Mouse (Mus musculus) hindbrain, postnatal 0 days (tissue): ENCODE measurements at regions not wholly inside any gene's neighbourhood (a gene's known extent, or its start where the extent isn't known, plus 50 kb on each side); places are given as distances from the start of the nearest gene placed in this dataset.

ENCODE experiments used
- ATAC-seq: fragments of 200-750 bp; cut with Nextera tagmentation; 2 replicates; pipeline ENCODE4 v1.8.0; 2017; ENCODE audit warnings: mild to moderate bottlenecking, moderate TSS enrichment, moderate library complexity
- DNase-seq: peaks from one replicate; pipeline ENCODE4 v3.0.0-alpha.2; 2015; ENCODE audit warnings: low spot score
- H3K27ac ChIP-seq: fragments of 300-500 bp; sonication (generic); 2 replicates; pipeline ENCODE4 v1.5.1; 2014; ENCODE audit warnings: mild to moderate bottlenecking
- H3K27me3 ChIP-seq: fragments of 300-500 bp; sonication (generic); 2 replicates; pipeline ENCODE4 v1.6.1; 2014; ENCODE audit warnings: low read length, mixed read lengths; ENCODE audit not compliant: insufficient read depth
- H3K36me3 ChIP-seq: fragments of 300-500 bp; sonication (generic); 2 replicates; pipeline ENCODE4 v1.6.1; 2014; ENCODE audit warnings: low read length, mixed read lengths; ENCODE audit not compliant: insufficient read depth
- H3K4me1 ChIP-seq: fragments of 300-500 bp; sonication (generic); 2 replicates; pipeline ENCODE4 v1.6.1; 2014; ENCODE audit warnings: antibody characterized with exemption, low read length, mixed read lengths; ENCODE audit not compliant: insufficient read depth
- H3K4me2 ChIP-seq: fragments of 300-500 bp; sonication (generic); 2 replicates; pipeline ENCODE4 v1.6.1; 2014; ENCODE audit warnings: low read depth, mild to moderate bottlenecking, low read length, moderate library complexity, mixed read lengths
- H3K4me3 ChIP-seq: fragments of 300-500 bp; sonication (generic); 2 replicates; pipeline ENCODE4 v1.5.1; 2014; ENCODE audit warnings: low read length
- H3K9ac ChIP-seq: fragments of 300-500 bp; sonication (generic); replicated peaks from 2 replicates; pipeline ENCODE4 v1.6.1; 2014; ENCODE audit warnings: mild to moderate bottlenecking, low read length, moderate library complexity, mixed read lengths
- H3K9me3 ChIP-seq: fragments of 300-500 bp; sonication (generic); 2 replicates; pipeline ENCODE4 v1.6.1; 2016; ENCODE audit warnings: low read length, mixed read lengths
- CTCF ChIP-seq: IDR thresholded peaks from 2 replicates; pipeline ENCODE4 v1.5.1; 2016; ENCODE audit warnings: antibody characterized with exemption, control low read depth, low read depth
- WGBS: fragments of 180-500 bp; shearing (Covaris S2); extraction: QIAGEN DNeasy Blood & Tissue Kit; methylation state at CpG from one replicate; pipeline ENCODE4 v1.1.7; 2014; 5-methylcytosine and 5-hydroxymethylcytosine counted together

DNA sequence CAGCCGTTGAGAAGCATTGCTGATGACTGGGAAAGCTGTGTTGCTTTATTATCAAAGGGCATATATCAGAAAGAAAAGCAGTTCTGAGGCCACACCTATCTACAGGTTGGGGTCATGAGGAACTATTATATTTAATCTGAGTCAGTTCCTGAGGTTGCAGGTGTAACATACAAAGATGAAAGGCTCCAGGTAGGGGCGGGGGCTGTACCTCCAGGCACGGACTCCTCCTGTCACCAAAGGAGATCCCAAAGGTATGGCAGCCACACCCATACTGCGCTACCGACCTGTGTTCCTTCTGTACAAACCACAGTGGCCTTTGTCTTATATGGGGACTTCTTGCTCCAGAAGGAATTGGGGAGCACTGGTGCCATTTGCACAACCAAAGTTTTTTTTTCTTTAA lies 149.4 kb upstream of the Klf3 start:
- 0 out of 2 replicates have a peak, but pooled peaks cover 2% of the 10 kb centered on the region for H3K4me1 ChIP-seq
- 95% methylated on average over 5 of the region's 5 CpGs for WGBS
- no peak overlapping the region for H3K27ac ChIP-seq
- DNase-seq: no peak
- H3K9ac ChIP-seq: no peak overlapping the region
- no peak for TF ChIP-seq CTCF
- H3K9me3 ChIP-seq: no peaks in the 10 kb centered on the region
- H3K4me2 ChIP-seq: no peak overlapping the region
- H3K27me3 ChIP-seq: no peaks in the 10 kb centered on the region
- no peak overlapping the region for H3K4me3 ChIP-seq
- ATAC-seq: no peak
- H3K36me3 ChIP-seq: no peaks in the 10 kb centered on the region

GRCm38 (mm10) chr5:64655286-64655685 lies 147.9 kb upstream of the Klf3 start:
- no peak overlapping the region for H3K27ac ChIP-seq
- no peaks in the 10 kb centered on the region for H3K36me3 ChIP-seq
- no peak for DNase-seq
- ATAC-seq: no peak
- H3K9me3 ChIP-seq: no peaks in the 10 kb centered on the region
- H3K9ac ChIP-seq: no peak overlapping the region
- no peak overlapping the region for H3K4me2 ChIP-seq
- no peak for TF ChIP-seq CTCF
- no peaks in the 10 kb centered on the region for H3K27me3 ChIP-seq
- H3K4me3 ChIP-seq: no peak overlapping the region
- no peaks in the 10 kb centered on the region for H3K4me1 ChIP-seq
- WGBS: 72% methylated on average over 5 of the region's 5 CpGs

GRCm38 (mm10) chr5:64661959-64662358 lies 141.2 kb upstream of the Klf3 start:
- WGBS: 36% methylated on average over 6 of the region's 6 CpGs
- no peaks in the 10 kb centered on the region for H3K27me3 ChIP-seq
- H3K27ac ChIP-seq: no peak overlapping the region
- H3K36me3 ChIP-seq: no peaks in the 10 kb centered on the region
- no peak overlapping the region for H3K4me3 ChIP-seq
- ATAC-seq (no peak), DNase-seq (no peak)
- H3K4me1 ChIP-seq: no peaks in the 10 kb centered on the region
- TF ChIP-seq CTCF: no peak
- H3K9ac ChIP-seq: no peak overlapping the region
- no peaks in the 10 kb centered on the region for H3K9me3 ChIP-seq
- no peak overlapping the region for H3K4me2 ChIP-seq

- Histone ChIP-seq H3K36me3 (no peaks in the 10 kb centered on the region), H3K9me3 (no peaks in the 10 kb centered on the region), H3K4me2 (no peak overlapping the region), H3K4me1 (no peaks in the 10 kb centered on the region), H3K27ac (no peak overlapping the region), H3K9ac (no peak overlapping the region), H3K4me3 (no peak overlapping the region), H3K27me3 (no peaks in the 10 kb centered on the region)
- 61% methylated on average over 7 of the region's 7 CpGs for WGBS
- DNase-seq: no peak
- TF ChIP-seq CTCF: no peak
- ATAC-seq: no peak
These were observed 140.7 kb upstream of the Klf3 start for GRCm38 (mm10) chr5:64662476-64662875.

- Histone ChIP-seq H3K27ac (no peak overlapping the region), H3K36me3 (no peaks in the 10 kb centered on the region), H3K27me3 (no peaks in the 10 kb centered on the region), H3K4me3 (no peak overlapping the region), H3K9ac (no peak overlapping the region), H3K9me3 (no peaks in the 10 kb centered on the region), H3K4me2 (no peak overlapping the region), H3K4me1 (no peaks in the 10 kb centered on the region)
- 37% methylated on average over 1 of the region's 1 CpGs for WGBS
- TF ChIP-seq CTCF: no peak
- DNase-seq: no peak
- ATAC-seq: no peak
These were observed 139.4 kb upstream of the Klf3 start for GRCm38 (mm10) chr5:64663766-64664165.

DNA sequence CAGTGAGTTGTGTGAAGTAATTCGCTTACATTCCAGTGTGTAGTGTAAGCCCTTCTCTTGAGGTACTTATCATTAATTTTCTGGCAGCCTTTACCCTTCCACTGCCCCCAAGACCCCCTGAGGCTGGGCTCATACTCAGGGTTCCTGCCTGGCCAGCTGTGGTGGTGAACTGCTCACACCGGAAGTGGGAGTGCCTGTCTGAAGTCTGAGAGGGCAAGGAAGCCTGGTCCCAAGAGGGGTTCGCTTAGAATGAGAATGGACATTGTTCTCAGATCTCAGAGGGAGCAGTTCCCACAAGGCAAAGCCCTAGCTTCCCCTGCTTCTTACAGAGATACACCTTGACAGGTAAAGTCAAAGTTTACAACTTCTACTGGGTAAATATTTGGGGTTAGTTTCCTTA lies 138.1 kb upstream of the Klf3 start:
- Histone ChIP-seq H3K4me2 (no peak overlapping the region), H3K4me1 (no peaks in the 10 kb centered on the region), H3K36me3 (no peaks in the 10 kb centered on the region), H3K9ac (no peak overlapping the region), H3K27ac (no peak overlapping the region), H3K4me3 (no peak overlapping the region), H3K9me3 (no peaks in the 10 kb centered on the region), H3K27me3 (no peaks in the 10 kb centered on the region)
- 69% methylated on average over 3 of the region's 3 CpGs for WGBS
- no peak for TF ChIP-seq CTCF
- DNase-seq: no peak
- ATAC-seq: no peak

- no peak overlapping the region for H3K9ac ChIP-seq
- no peaks in the 10 kb centered on the region for H3K9me3 ChIP-seq
- H3K27ac ChIP-seq: no peak overlapping the region
- ATAC-seq (no peak), DNase-seq (no peak)
- 72% methylated on average over 3 of the region's 3 CpGs for WGBS
- H3K4me3 ChIP-seq: no peak overlapping the region
- H3K27me3 ChIP-seq: no peaks in the 10 kb centered on the region
- no peaks in the 10 kb centered on the region for H3K36me3 ChIP-seq
- H3K4me2 ChIP-seq: no peak overlapping the region
- TF ChIP-seq CTCF: no peak
- H3K4me1 ChIP-seq: no peaks in the 10 kb centered on the region
These were observed 136.9 kb upstream of the Klf3 start for GRCm38 (mm10) chr5:64666256-64666655.
